Mouse (Mus musculus) bone marrow, adult 2 months (tissue): ENCODE measurements around the gene Tmprss3. TPM values are rescaled to one million over a fixed set of nuclear protein-coding genes. Genes with fewer than 3 reads are reported as not detected.

Source experiments
- H3K27ac ChIP-seq: fragments of 200-500 bp; 2 replicates; pipeline ENCODE4 v1.5.1; 2012; ENCODE audit warnings: low read depth, mild to moderate bottlenecking, control low read depth, inconsistent platforms, low read length; ENCODE audit not compliant: control insufficient read depth, poor library complexity, insufficient read depth
- H3K4me1 ChIP-seq: fragments of 200-500 bp; 2 replicates; pipeline ENCODE4 v1.6.1; 2011; ENCODE audit warnings: low read length; ENCODE audit not compliant: control insufficient read depth, insufficient read depth
- H3K4me3 ChIP-seq: fragments of 200-500 bp; replicated peaks from 2 replicates; pipeline ENCODE3; 2011; ENCODE audit warnings: mild to moderate bottlenecking, low read depth, low read length, control low read depth; ENCODE audit not compliant: control insufficient read depth
- CTCF ChIP-seq: fragments of 200-500 bp; IDR thresholded peaks from 2 replicates; pipeline ENCODE4 v1.5.1; 2011; ENCODE audit warnings: low read length, control low read depth; ENCODE audit not compliant: control insufficient read depth, insufficient read depth
- POLR2A ChIP-seq: fragments of 200-500 bp; IDR thresholded peaks from 2 replicates; pipeline ENCODE4 v1.6.1; 2011; ENCODE audit warnings: low read depth, mild to moderate bottlenecking, control low read depth, low read length, borderline replicate concordance; ENCODE audit not compliant: control insufficient read depth
- WGBS: fragments of 180-500 bp; shearing (Covaris S2); methylation state at CpG from one replicate; pipeline ENCODE4 v1.1.7; 2018; 5-methylcytosine and 5-hydroxymethylcytosine counted together
- polyA plus RNA-seq: library from polyadenylated mRNA; stranded (reverse); fragments of >200 nt; gene quantifications from 2 replicates; pipeline ENCODE4 v1.2.4, GENCODE M21; 2011; ENCODE audit warnings: low replicate concordance; ENCODE audit not compliant: missing spikeins, insufficient read depth, insufficient read length

Tmprss3 gene
- polyA plus RNA-seq, 1 experiment: 4.2 TPM

DNA sequence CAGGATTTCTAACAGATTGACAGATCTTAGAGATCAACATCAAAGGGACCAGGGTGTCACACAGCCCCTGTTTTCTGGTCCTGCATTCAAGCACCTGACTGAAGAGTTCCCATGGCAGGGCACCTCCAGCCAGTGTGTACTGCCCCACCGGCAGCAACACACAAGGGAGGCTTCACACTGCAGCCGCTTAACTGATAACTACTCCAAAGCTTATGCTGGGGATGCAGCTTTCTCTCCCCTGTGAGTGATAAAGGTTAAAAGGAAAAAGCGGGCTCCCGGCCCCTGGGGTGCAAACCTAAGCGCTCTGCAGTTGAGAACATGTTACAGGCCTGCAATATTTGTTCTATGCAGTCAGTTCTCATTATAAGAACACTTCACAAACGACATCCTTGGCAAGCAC lies 33.0 kb upstream of the Tmprss3 start:
- TF ChIP-seq CTCF (no peak), POLR2A (no peak)
- H3K4me3 ChIP-seq: no peak overlapping the region
- peaks cover 2% of the 10 kb centered on the region; the same call in 1 of the 2 replicates for H3K4me1 ChIP-seq
- 94% methylated on average over 6 of the region's 6 CpGs for WGBS
- no peak overlapping the region for H3K27ac ChIP-seq

DNA sequence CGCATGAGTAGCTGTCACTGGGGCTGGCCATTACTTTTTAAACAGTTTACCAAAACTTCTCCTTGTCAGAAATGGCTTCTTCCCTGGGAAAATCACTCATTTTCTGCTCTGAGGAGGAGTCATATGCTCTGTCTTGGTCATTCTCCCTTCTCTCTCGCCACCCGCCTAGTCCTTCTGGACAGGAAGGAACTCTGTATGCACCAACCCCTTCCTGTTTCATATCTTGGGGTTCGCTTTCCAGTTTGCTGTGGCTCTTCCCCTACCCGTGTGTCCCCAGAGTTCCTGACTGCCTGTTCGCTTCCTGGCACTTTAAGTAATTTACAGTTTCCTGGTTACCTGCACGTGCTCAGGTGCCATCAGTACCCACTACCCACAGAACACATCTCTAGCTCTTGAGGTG lies 28.2 kb upstream of the Tmprss3 start:
- no peak overlapping the region for H3K4me3 ChIP-seq
- 26% methylated on average over 7 of the region's 7 CpGs for WGBS

DNA sequence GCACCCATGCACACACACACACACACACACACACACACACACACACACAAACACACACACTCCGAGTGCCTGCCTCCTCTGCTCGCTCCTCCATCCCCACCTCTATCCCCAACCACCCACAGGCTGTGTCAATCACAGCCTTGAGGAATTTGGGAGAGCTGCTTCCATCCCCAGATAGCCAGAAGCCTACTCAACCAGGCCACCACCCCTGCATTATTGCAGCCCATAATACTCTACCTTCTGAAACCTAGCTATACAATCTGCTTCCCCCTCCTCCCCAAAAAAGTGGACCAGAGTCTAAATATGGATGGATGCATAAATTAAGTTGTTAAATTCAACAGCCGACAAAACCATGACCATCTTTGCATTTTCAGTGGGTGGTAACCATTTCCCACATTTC lies 27.6 kb upstream of the Tmprss3 start:
- no peak for TF ChIP-seq POLR2A
- no peak for TF ChIP-seq CTCF
- Histone ChIP-seq H3K4me3 (no peak overlapping the region), H3K27ac (no peak overlapping the region), H3K4me1 (peaks cover 15% of the 10 kb centered on the region)
- WGBS: 54% methylated on average over 3 of the region's 3 CpGs

More for the DNA sequence above, 28.2 kb upstream of the Tmprss3 start:
- no peak overlapping the region; the same call in 1 of the 2 replicates for H3K27ac ChIP-seq
- H3K4me1 ChIP-seq: peaks cover 13% of the 10 kb centered on the region
- TF ChIP-seq CTCF: no peak
- TF ChIP-seq POLR2A: no peak

- peak overlapping the region; percentile 34; the same call in 1 of the 2 replicates for H3K27ac ChIP-seq
Measured at GRCm38 (mm10) chr17:31224591-31224990, 25.8 kb upstream of the Tmprss3 start.

DNA sequence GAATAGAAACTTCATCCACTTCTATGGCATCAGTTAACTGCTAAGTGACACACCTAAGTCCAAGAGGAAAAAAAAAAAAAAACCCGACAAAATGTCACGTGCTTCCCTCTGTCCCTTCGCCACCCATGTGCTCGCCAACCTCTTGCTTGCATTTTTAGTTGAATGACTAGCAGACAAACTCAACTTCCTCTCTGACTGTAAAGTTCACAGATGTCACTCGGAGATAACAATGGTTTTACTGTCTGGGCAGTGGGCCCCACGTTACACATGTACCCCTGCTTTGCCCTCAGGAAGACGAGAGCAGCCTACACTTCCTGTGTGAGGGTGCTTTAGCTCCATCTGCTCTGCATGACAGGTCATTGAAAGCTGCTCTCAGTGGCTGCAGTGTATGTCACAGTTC lies 25.1 kb upstream of the Tmprss3 start:
- Histone ChIP-seq H3K27ac (peak overlapping the region; percentile 20), H3K4me1 (peaks cover 15% of the 10 kb centered on the region), H3K4me3 (no peak overlapping the region)
- TF ChIP-seq POLR2A (no peak), CTCF (no peak)
- 8% methylated on average over 7 of the region's 7 CpGs for WGBS

More at GRCm38 (mm10) chr17:31224591-31224990, 25.8 kb upstream of the Tmprss3 start:
- H3K4me3 ChIP-seq: no peak overlapping the region
- no peak for TF ChIP-seq CTCF
- no peak for TF ChIP-seq POLR2A
- H3K4me1 ChIP-seq: peaks cover 15% of the 10 kb centered on the region
- 33% methylated on average over 8 of the region's 8 CpGs for WGBS

- H3K4me1 ChIP-seq: peaks cover 15% of the 10 kb centered on the region
- no peak overlapping the region for H3K27ac ChIP-seq
- TF ChIP-seq CTCF (no peak), POLR2A (no peak)
- H3K4me3 ChIP-seq: no peak overlapping the region
- WGBS: 44% methylated on average over 4 of the region's 4 CpGs
Measured at GRCm38 (mm10) chr17:31222810-31223310, 24.1 kb upstream of the Tmprss3 start.

GRCm38 (mm10) chr17:31216068-31216955 lies 17.5 kb upstream of the Tmprss3 start:
- TF ChIP-seq POLR2A: no peak
- TF ChIP-seq CTCF: no peak
- Histone ChIP-seq H3K4me3 (no peak overlapping the region), H3K27ac (peak overlapping the region; percentile 32), H3K4me1 (no peaks in the 10 kb centered on the region; the same call in 1 of the 2 replicates)
- WGBS: 39% methylated on average over 5 of the region's 5 CpGs

GRCm38 (mm10) chr17:31211881-31212280 lies 13.1 kb upstream of the Tmprss3 start:
- TF ChIP-seq POLR2A (no peak), CTCF (no peak)
- H3K4me3 ChIP-seq: no peak overlapping the region
- WGBS: 92% methylated on average over 6 of the region's 6 CpGs
- peaks cover 14% of the 10 kb centered on the region for H3K4me1 ChIP-seq
- no peak overlapping the region for H3K27ac ChIP-seq

GRCm38 (mm10) chr17:31210299-31210698 lies 11.5 kb upstream of the Tmprss3 start:
- H3K27ac ChIP-seq: peak overlapping the region; percentile 34; the same call in 1 of the 2 replicates
- H3K4me3 ChIP-seq: no peak overlapping the region
- 62% methylated on average over 7 of the region's 7 CpGs for WGBS
- TF ChIP-seq POLR2A (no peak), CTCF (no peak)
- peaks cover 14% of the 10 kb centered on the region for H3K4me1 ChIP-seq
